Mouse (Mus musculus): ENCODE data around the gene Ppm1a. TPM values are rescaled to one million over a fixed set of nuclear protein-coding genes. Genes with fewer than 3 reads are reported as not detected.
A peak's percentile ranks its signal among the peaks of the same experiment; 100 is the strongest.

Gene Ppm1a
- total and polyA plus RNA-seq, 2 experiments from 2014 or later = 49.0 to 119 TPM

DNA sequence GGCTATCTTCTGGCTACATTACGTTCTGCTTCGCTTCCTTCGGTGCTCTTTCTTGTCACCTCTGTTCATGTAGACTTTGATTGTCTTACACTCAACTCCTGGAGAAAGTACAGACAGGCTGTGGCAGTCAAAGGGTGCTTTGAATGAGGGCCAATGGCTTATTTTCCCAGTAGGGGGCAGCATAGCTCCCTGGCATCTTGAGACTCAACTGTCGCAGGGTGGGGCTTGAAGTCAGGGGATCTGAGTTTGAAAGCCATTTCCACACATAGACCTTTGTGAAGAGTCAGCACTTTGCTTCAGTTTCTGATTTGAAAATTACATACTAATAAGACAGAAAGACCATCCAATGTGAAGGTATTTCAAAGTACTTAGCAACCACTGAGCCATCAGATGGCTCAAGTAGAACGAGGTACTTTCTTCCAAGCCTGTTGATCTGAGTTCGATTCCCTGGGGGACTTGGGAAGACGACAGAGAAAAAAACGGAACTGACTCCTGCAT lies 78.3 kb downstream of the Ppm1a start:
- DNase-seq (ENCODE audit: low spot score) (no peak), ATAC-seq (ENCODE audit: insufficient read depth, low read depth) (no peak)
- Histone ChIP-seq H3K4me1 (ENCODE audit: control insufficient read depth, insufficient read depth) (no peaks in the 10 kb centered on the region), H3K36me3 (replicated peaks; ENCODE audit: control insufficient read depth, insufficient read depth, low read length) (no peaks in the 10 kb centered on the region), H3K4me2 (ENCODE audit: low read depth, low read length) (no peak overlapping the region), H3K4me3 (ENCODE audit: low read depth, low read length) (no peak overlapping the region), H3K27ac (ENCODE audit: low read depth) (no peak overlapping the region), H3K9me3 (replicated peaks; ENCODE audit: control insufficient read depth, low read length) (no peaks in the 10 kb centered on the region), H3K9ac (replicated peaks; ENCODE audit: low read depth, low read length) (no peak overlapping the region), H3K27me3 (ENCODE audit: control insufficient read depth, insufficient read depth, low read length) (0 out of 2 replicates have a peak, but pooled peaks cover 6% of the 10 kb centered on the region)
- TF ChIP-seq CTCF (IDR thresholded peaks at IDR 0.05; ENCODE audit: low read depth) (no peak; the same call in 1 of the 2 replicates), EP300 (IDR thresholded peaks at IDR 0.05; ENCODE audit: low read depth) (no peak)
- 69% methylated on average over 8 of the region's 8 CpGs for WGBS

GRCm38 (mm10) chr12:72837302-72837701 lies 80.0 kb downstream of the Ppm1a start:
- Histone ChIP-seq H3K36me3 (replicated peaks; ENCODE audit: control insufficient read depth, insufficient read depth, low read length) (no peaks in the 10 kb centered on the region), H3K9me3 (replicated peaks; ENCODE audit: control insufficient read depth, low read length) (no peaks in the 10 kb centered on the region), H3K4me3 (ENCODE audit: low read depth, low read length) (no peak overlapping the region), H3K27me3 (ENCODE audit: control insufficient read depth, insufficient read depth, low read length) (0 out of 2 replicates have a peak, but pooled peaks cover 3% of the 10 kb centered on the region), H3K4me1 (ENCODE audit: control insufficient read depth, insufficient read depth) (no peaks in the 10 kb centered on the region), H3K4me2 (ENCODE audit: low read depth, low read length) (no peak overlapping the region), H3K27ac (ENCODE audit: low read depth) (no peak overlapping the region), H3K9ac (replicated peaks; ENCODE audit: low read depth, low read length) (no peak overlapping the region)
- 58% methylated on average over 4 of the region's 4 CpGs for WGBS
- no peak for ATAC-seq (ENCODE audit: insufficient read depth, low read depth)
- no peak for TF ChIP-seq CTCF (IDR thresholded peaks at IDR 0.05; ENCODE audit: low read depth)
- no peak for TF ChIP-seq EP300 (IDR thresholded peaks at IDR 0.05; ENCODE audit: low read depth)
- DNase-seq (ENCODE audit: low spot score) = no peak

DNA sequence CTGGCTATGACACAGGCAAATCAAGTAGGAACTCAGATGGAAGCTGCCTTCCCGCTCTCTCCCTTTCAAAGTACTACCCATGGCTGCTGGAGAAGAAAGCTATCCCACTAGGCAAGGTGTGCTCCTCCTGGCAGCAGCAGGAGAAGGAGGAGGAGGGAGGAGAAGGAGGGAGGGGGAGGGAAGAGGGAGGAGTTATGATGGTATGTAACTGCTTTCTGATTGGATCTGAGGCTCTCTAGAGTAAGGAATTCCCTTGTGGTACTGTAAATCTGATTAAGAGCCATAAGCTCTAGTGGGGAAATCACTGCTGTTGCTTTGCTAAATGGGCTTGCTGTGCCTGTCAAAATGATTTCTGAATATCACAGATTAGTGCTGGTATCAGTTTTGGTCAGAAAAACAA lies 84.2 kb downstream of the Ppm1a start:
- Histone ChIP-seq H3K4me3 (ENCODE audit: low read depth, low read length) (no peak overlapping the region), H3K27ac (ENCODE audit: low read depth) (no peak overlapping the region), H3K4me1 (ENCODE audit: control insufficient read depth, insufficient read depth) (peaks cover 6% of the 10 kb centered on the region; the same call in 1 of the 2 replicates), H3K27me3 (ENCODE audit: control insufficient read depth, insufficient read depth, low read length) (0 out of 2 replicates have a peak, but pooled peaks cover 7% of the 10 kb centered on the region), H3K4me2 (ENCODE audit: low read depth, low read length) (no peak overlapping the region), H3K9ac (replicated peaks; ENCODE audit: low read depth, low read length) (no peak overlapping the region), H3K36me3 (replicated peaks; ENCODE audit: control insufficient read depth, insufficient read depth, low read length) (no peaks in the 10 kb centered on the region), H3K9me3 (replicated peaks; ENCODE audit: control insufficient read depth, low read length) (no peaks in the 10 kb centered on the region)
- DNase-seq (ENCODE audit: low spot score) = no peak
- TF ChIP-seq EP300 (IDR thresholded peaks at IDR 0.05; ENCODE audit: low read depth) (no peak), CTCF (IDR thresholded peaks at IDR 0.05; ENCODE audit: low read depth) (no peak)
- 96% methylated on average over 1 of the region's 1 CpGs for whole genome bisulfite sequencing
- ATAC-seq (ENCODE audit: insufficient read depth, low read depth) = no peak

DNA sequence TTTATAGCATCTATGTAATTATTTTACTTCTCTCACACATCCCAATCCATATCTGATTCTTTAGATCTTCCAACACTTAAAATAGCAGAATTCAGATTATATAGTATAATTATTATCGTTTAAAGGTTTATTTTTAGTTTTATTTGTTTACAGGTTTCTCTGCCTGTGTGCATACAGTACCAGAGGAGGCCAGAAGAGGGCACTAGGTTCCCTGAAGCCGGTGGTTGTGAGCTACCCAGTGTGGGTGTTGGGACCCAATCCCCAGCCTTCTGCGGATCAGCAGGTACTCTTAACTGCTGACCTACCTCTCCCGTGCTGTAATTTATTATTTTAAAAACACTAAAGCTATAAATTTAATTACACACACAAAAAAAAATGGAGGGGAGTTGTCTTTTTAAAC lies 85.9 kb downstream of the Ppm1a start:
- Histone ChIP-seq H3K27me3 (ENCODE audit: control insufficient read depth, insufficient read depth, low read length) (peaks cover 14% of the 10 kb centered on the region; the same call in 1 of the 2 replicates), H3K9me3 (replicated peaks; ENCODE audit: control insufficient read depth, low read length) (no peaks in the 10 kb centered on the region), H3K4me3 (ENCODE audit: low read depth, low read length) (no peak overlapping the region), H3K27ac (ENCODE audit: low read depth) (no peak overlapping the region), H3K4me1 (ENCODE audit: control insufficient read depth, insufficient read depth) (peaks cover 6% of the 10 kb centered on the region; the same call in 1 of the 2 replicates), H3K36me3 (replicated peaks; ENCODE audit: control insufficient read depth, insufficient read depth, low read length) (no peaks in the 10 kb centered on the region), H3K4me2 (ENCODE audit: low read depth, low read length) (no peak overlapping the region), H3K9ac (replicated peaks; ENCODE audit: low read depth, low read length) (no peak overlapping the region)
- TF ChIP-seq EP300 (IDR thresholded peaks at IDR 0.05; ENCODE audit: low read depth) = no peak
- TF ChIP-seq CTCF (IDR thresholded peaks at IDR 0.05; ENCODE audit: low read depth) = no peak
- 87% methylated on average over 4 of the region's 4 CpGs for WGBS
- ATAC-seq (ENCODE audit: insufficient read depth, low read depth) = no peak
- DNase-seq (ENCODE audit: low spot score) = no peak

GRCm38 (mm10) chr12:72843555-72843954 lies 86.3 kb downstream of the Ppm1a start:
- peak overlapping the region; percentile 69 for H3K27ac ChIP-seq (ENCODE audit: low read depth)

More at GRCm38 (mm10) chr12:72843555-72843954, 86.3 kb downstream of the Ppm1a start:
- Histone ChIP-seq H3K4me3 (ENCODE audit: low read depth, low read length) (peak overlapping the region; percentile 26; the same call in 1 of the 2 replicates), H3K9me3 (replicated peaks; ENCODE audit: control insufficient read depth, low read length) (no peaks in the 10 kb centered on the region), H3K36me3 (replicated peaks; ENCODE audit: control insufficient read depth, insufficient read depth, low read length) (no peaks in the 10 kb centered on the region), H3K9ac (replicated peaks; ENCODE audit: low read depth, low read length) (no peak overlapping the region), H3K4me2 (ENCODE audit: low read depth, low read length) (peak overlapping the region; percentile 53), H3K4me1 (ENCODE audit: control insufficient read depth, insufficient read depth) (peaks cover 6% of the 10 kb centered on the region; the same call in 1 of the 2 replicates), H3K27me3 (ENCODE audit: control insufficient read depth, insufficient read depth, low read length) (peaks cover 18% of the 10 kb centered on the region; the same call in 1 of the 2 replicates)
- no peak for TF ChIP-seq EP300 (IDR thresholded peaks at IDR 0.05; ENCODE audit: low read depth)
- TF ChIP-seq CTCF (IDR thresholded peaks at IDR 0.05; ENCODE audit: low read depth) = no peak
- 71% methylated on average over 4 of the region's 4 CpGs for WGBS
- DNase-seq (ENCODE audit: low spot score) = no peak
- ATAC-seq (ENCODE audit: insufficient read depth, low read depth) = no peak

All from heart, postnatal 0 days (tissue).